10 mouse cellular contexts compared by ENCODE assay signal in genomic region chrX:36456031-36456430, GRCm38 (mm10). TPM values are rescaled to one million over a fixed set of nuclear protein-coding genes. Genes with fewer than 3 reads are reported as not detected.
DNase-seq lines count a peak whose midpoint lies in the region; ATAC-seq and TF ChIP-seq lines count a peak whose summit lies in the region.
"Had no signal": no experiment of that assay in that cellular context is flagged by ENCODE, and none has a peak within 500 bp of the region (broad histone marks: within the 10 kb centered on the region; RNA-seq: fewer than 3 reads in every experiment).

No protein-coding gene starts in this region.

- no peak overlapping the region for H3K4me2 ChIP-seq in liver, embryonic 12.5 days
- H3K4me2 ChIP-seq in embryonic facial prominence, embryonic 11.5 days (ENCODE audit: low read depth, low read length) = no peak overlapping the region
- no peak overlapping the region for H3K4me2 ChIP-seq in midbrain, postnatal 0 days (ENCODE audit: low read depth, low read length, poor library complexity, severe bottlenecking)
- H3K4me2 ChIP-seq: limb, embryonic 12.5 days had no signal

- H3K9me3 ChIP-seq in liver, embryonic 12.5 days (replicated peaks) = no peaks in the 10 kb centered on the region
- H3K9me3 ChIP-seq in G1E (replicated peaks) = no peaks in the 10 kb centered on the region
- H3K9me3 ChIP-seq in embryonic facial prominence, embryonic 11.5 days (replicated peaks; ENCODE audit: control insufficient read depth, low read length) = no peaks in the 10 kb centered on the region
- H3K9me3 ChIP-seq in midbrain, postnatal 0 days (ENCODE audit: low read length) = no peaks in the 10 kb centered on the region
- H3K9me3 ChIP-seq: limb, embryonic 12.5 days had no signal

- TF ChIP-seq POLR2A in liver, adult 2 months (IDR thresholded peaks at IDR 0.05; ENCODE audit: extremely low read depth, insufficient read depth, low read length) = no peak

- H3K4me1 ChIP-seq in liver, adult 2 months (ENCODE audit: control insufficient read depth, insufficient read depth, low read length) = no peaks in the 10 kb centered on the region
- no peaks in the 10 kb centered on the region for H3K4me1 ChIP-seq in liver, embryonic 12.5 days
- no peaks in the 10 kb centered on the region for H3K4me1 ChIP-seq in G1E (ENCODE audit: insufficient read depth, low read depth, low read length)
- H3K4me1 ChIP-seq in embryonic facial prominence, embryonic 11.5 days (ENCODE audit: control insufficient read depth, insufficient read depth, low read length) = no peaks in the 10 kb centered on the region
- H3K4me1 ChIP-seq in midbrain, postnatal 0 days (ENCODE audit: insufficient read depth, low read length) = no peaks in the 10 kb centered on the region
- H3K4me1 ChIP-seq: limb, embryonic 12.5 days had no signal

- WGBS in liver, adult 2 months = 13% methylated on average over 1 of the region's 1 CpGs
- 29% methylated on average over 1 of the region's 1 CpGs for WGBS in liver, embryonic 12.5 days (ENCODE audit: insufficient replicate concordance)
- WGBS in embryonic facial prominence, embryonic 11.5 days = 48% methylated on average over 1 of the region's 1 CpGs
- WGBS in midbrain, postnatal 0 days = 33% methylated on average over 1 of the region's 1 CpGs

- DNase-seq in cerebellum, postnatal 14 days = peak; percentile 18 to 44
- DNase-seq in cerebellum, adult 9-11 months = no peak
- DNase-seq in liver, adult 2 months (ENCODE audit: extremely low read depth, low read depth, low spot score) = peak; percentile 20
- DNase-seq in G1E (ENCODE audit: low spot score) = no peak
- peak; percentile 49 for DNase-seq in embryonic facial prominence, embryonic 11.5 days (ENCODE audit: low spot score)
- peak; percentile 3 for DNase-seq in midbrain, postnatal 0 days (ENCODE audit: low spot score)

- H3K27ac ChIP-seq in liver, adult 2 months (replicated peaks; ENCODE audit: insufficient read depth, low read depth, low read length) = no peak overlapping the region
- H3K27ac ChIP-seq in liver, embryonic 12.5 days = no peak overlapping the region
- H3K27ac ChIP-seq in embryonic facial prominence, embryonic 11.5 days (replicated peaks; ENCODE audit: low read depth, low read length) = no peak overlapping the region
- H3K27ac ChIP-seq in midbrain, postnatal 0 days (ENCODE audit: low read depth, low read length) = no peak overlapping the region
- H3K27ac ChIP-seq: limb, embryonic 12.5 days had no signal

- H3K36me3 ChIP-seq in liver, adult 2 months (ENCODE audit: control insufficient read depth, insufficient read depth, low read length) = no peaks in the 10 kb centered on the region
- no peaks in the 10 kb centered on the region for H3K36me3 ChIP-seq in liver, embryonic 12.5 days
- no peaks in the 10 kb centered on the region for H3K36me3 ChIP-seq in G1E (replicated peaks)
- no peaks in the 10 kb centered on the region for H3K36me3 ChIP-seq in embryonic facial prominence, embryonic 11.5 days (replicated peaks; ENCODE audit: control insufficient read depth, insufficient read depth, low read depth, low read length)
- no peaks in the 10 kb centered on the region for H3K36me3 ChIP-seq in midbrain, postnatal 0 days (ENCODE audit: insufficient read depth, low read length)
- H3K36me3 ChIP-seq: limb, embryonic 12.5 days had no signal

- no peak overlapping the region for H3K4me3 ChIP-seq in liver, adult 2 months (ENCODE audit: insufficient read depth, low read depth, low read length)
- no peak overlapping the region for H3K4me3 ChIP-seq in liver, embryonic 12.5 days
- H3K4me3 ChIP-seq in G1E (ENCODE audit: low read depth, low read length) = no peak overlapping the region
- no peak overlapping the region for H3K4me3 ChIP-seq in embryonic facial prominence, embryonic 11.5 days (ENCODE audit: low read depth, low read length)
- H3K4me3 ChIP-seq in midbrain, postnatal 0 days (ENCODE audit: low read depth, low read length) = no peak overlapping the region
- H3K4me3 ChIP-seq: limb, embryonic 12.5 days had no signal

- no peak overlapping the region for H3K9ac ChIP-seq in liver, adult 2 months (ENCODE audit: low read depth, low read length)
- no peak overlapping the region for H3K9ac ChIP-seq in liver, embryonic 12.5 days
- no peak overlapping the region for H3K9ac ChIP-seq in embryonic facial prominence, embryonic 11.5 days (replicated peaks; ENCODE audit: low read length)
- H3K9ac ChIP-seq in midbrain, postnatal 0 days (replicated peaks; ENCODE audit: low read length, poor library complexity, severe bottlenecking) = no peak overlapping the region
- H3K9ac ChIP-seq: limb, embryonic 12.5 days had no signal

- no peaks in the 10 kb centered on the region for H3K79me2 ChIP-seq in liver, adult 2 months (ENCODE audit: control insufficient read depth, insufficient read depth, low read length)

- TF ChIP-seq CTCF in liver, adult 2 months (IDR thresholded peaks at IDR 0.05; ENCODE audit: low read depth, low read length) = peak; percentile 31; the same call in 1 of the 2 replicates
- TF ChIP-seq CTCF in G1E (IDR thresholded peaks at IDR 0.05; ENCODE audit: low read depth, low read length) = peak; percentile 52
- peak; percentile 63 for TF ChIP-seq CTCF in midbrain, postnatal 0 days (IDR thresholded peaks at IDR 0.05)

- H3K27me3 ChIP-seq in liver, adult 2 months (ENCODE audit: control insufficient read depth, insufficient read depth, low read length) = no peaks in the 10 kb centered on the region
- no peaks in the 10 kb centered on the region for H3K27me3 ChIP-seq in liver, embryonic 12.5 days (replicated peaks)
- no peaks in the 10 kb centered on the region for H3K27me3 ChIP-seq in G1E (ENCODE audit: insufficient read depth, low read length)
- no peaks in the 10 kb centered on the region for H3K27me3 ChIP-seq in embryonic facial prominence, embryonic 11.5 days (ENCODE audit: control insufficient read depth, insufficient read depth, low read length)
- H3K27me3 ChIP-seq in midbrain, postnatal 0 days (ENCODE audit: insufficient read depth, low read length) = no peaks in the 10 kb centered on the region
- H3K27me3 ChIP-seq: limb, embryonic 12.5 days had no signal

- no peak for ATAC-seq in liver, embryonic 12.5 days
- no peak for ATAC-seq in G1E (ENCODE audit: extremely low read depth, insufficient number of reproducible peaks, low FRiP score, poor library complexity, severe bottlenecking)
- no peak for ATAC-seq in embryonic facial prominence, embryonic 11.5 days (replicated peaks; ENCODE audit: insufficient number of reproducible peaks, low FRiP score, low TSS enrichment, low read depth)
- ATAC-seq in midbrain, postnatal 0 days (ENCODE audit: low FRiP score) = no peak
- no peak for ATAC-seq in megakaryocyte progenitor cell, adult 5-6 weeks (replicated peaks; ENCODE audit: poor library complexity)

RNA-seq across cellular contexts. Expression of gene Gm14569, which starts 35.6 kb away (rescaled TPM):
- total RNA-seq in liver, adult 2 months (2014; rRNA removed) = not detected in 2 replicates
- polyA plus RNA-seq in liver, adult 2 months (2012; rRNA removed) = not detected in 2 replicates
- polyA plus RNA-seq in liver, embryonic 12.5 days (2016; fragmentation: Nextera tagmentation; extraction: Ambion mirVana) = not detected in 2 replicates
- total RNA-seq in G1E (2014; fragmentation: Nextera tagmentation) = not detected in 2 replicates
- 0.11 TPM in 1 of 2 replicates, not detected in the other for total RNA-seq in G1E (2017)
- polyA plus RNA-seq in G1E (2012) = not detected in 2 replicates
- polyA plus RNA-seq in embryonic facial prominence, embryonic 11.5 days (2014; fragmentation: Nextera tagmentation; extraction: Ambion mirVana) = not detected in 2 replicates
- total RNA-seq in midbrain, postnatal 0 days (2014; rRNA removed) = not detected in 2 replicates
- polyA plus RNA-seq in midbrain, postnatal 0 days (2015; fragmentation: Nextera tagmentation; extraction: Ambion mirVana) = not detected in 2 replicates
- total RNA-seq in megakaryocyte progenitor cell, adult 5-6 weeks (2015) = not detected in 2 replicates
- not detected in 2 replicates for total RNA-seq in megakaryocyte progenitor cell, adult 5-6 weeks (2017)
- polyA plus RNA-seq: limb, embryonic 12.5 days had no signal

RNA-seq across cellular contexts. Expression of gene Gm6268, which starts 55.0 kb away (rescaled TPM):
- total RNA-seq in liver, adult 2 months (2014; rRNA removed) = not detected in 2 replicates
- polyA plus RNA-seq in liver, adult 2 months (2012; rRNA removed) = not detected in 2 replicates
- not detected in 2 replicates for polyA plus RNA-seq in liver, embryonic 12.5 days (2016; fragmentation: Nextera tagmentation; extraction: Ambion mirVana)
- not detected in 2 replicates for total RNA-seq in G1E (2014; fragmentation: Nextera tagmentation)
- 0.23 TPM in 1 of 2 replicates, not detected in the other for total RNA-seq in G1E (2017)
- not detected in 2 replicates for polyA plus RNA-seq in G1E (2012)
- not detected in 2 replicates for polyA plus RNA-seq in embryonic facial prominence, embryonic 11.5 days (2014; fragmentation: Nextera tagmentation; extraction: Ambion mirVana)
- not detected in 2 replicates for total RNA-seq in midbrain, postnatal 0 days (2014; rRNA removed)
- polyA plus RNA-seq in midbrain, postnatal 0 days (2015; fragmentation: Nextera tagmentation; extraction: Ambion mirVana) = not detected in 2 replicates
- not detected in 2 replicates for total RNA-seq in megakaryocyte progenitor cell, adult 5-6 weeks (2015)
- total RNA-seq in megakaryocyte progenitor cell, adult 5-6 weeks (2017) = not detected in 2 replicates
- polyA plus RNA-seq: frontal cortex, adult 2 months; limb, embryonic 12.5 days had no signal

Comparison
In these comparisons a context has a peak if more than half of its experiments do, and no peak if none do; other contexts are left out.
1. DNase-seq: peak in cerebellum, postnatal 14 days (2 of 2), liver, adult 2 months (single experiment), embryonic facial prominence, embryonic 11.5 days (single experiment) and midbrain, postnatal 0 days (single experiment); none in cerebellum, adult 9-11 months (single experiment) and G1E (single experiment).
2. Peak in every context shown above with its lines, with median percentiles within 50 percentile points of each other: CTCF ChIP-seq.